Mouse (Mus musculus) lung, adult 2 months (tissue): ENCODE results near the gene Flnb. TPM values are rescaled to one million over a fixed set of nuclear protein-coding genes. Genes with fewer than 3 reads are reported as not detected.
A peak's percentile ranks its signal among the peaks of the same experiment; 100 is the strongest.

Experiments used
- DNase-seq: peaks from one replicate; pipeline ENCODE4 v3.0.0; 2022
- H3K4me1 ChIP-seq: fragments of 200-500 bp; 2 replicates; pipeline ENCODE4 v1.6.1; 2011; ENCODE audit warnings: low read length; ENCODE audit not compliant: control insufficient read depth, insufficient read depth
- H3K4me3 ChIP-seq: fragments of 200-500 bp; replicated peaks from 2 replicates; pipeline ENCODE3; 2011; ENCODE audit warnings: low read depth, mild to moderate bottlenecking, control low read depth, low read length; ENCODE audit errors: extremely low read depth
- CTCF ChIP-seq: fragments of 200-500 bp; IDR thresholded peaks from 2 replicates; pipeline ENCODE4 v1.5.1; 2011; ENCODE audit warnings: mild to moderate bottlenecking, low read length, control low read depth; ENCODE audit not compliant: insufficient read depth
- POLR2A ChIP-seq: fragments of 200-500 bp; IDR thresholded peaks from 2 replicates; pipeline ENCODE4 v1.6.1; 2011; ENCODE audit warnings: low read depth, mild to moderate bottlenecking, control low read depth, low read length, borderline replicate concordance; ENCODE audit errors: extremely low read depth
- WGBS: fragments of 180-500 bp; shearing (Covaris S2); methylation state at CpG from one replicate; pipeline ENCODE4 v1.1.7; 2018; 5-methylcytosine and 5-hydroxymethylcytosine counted together
- polyA plus RNA-seq: library from polyadenylated mRNA; depleted of rRNA; stranded (reverse); fragments of >200 nt; gene quantifications from 2 replicates; pipeline ENCODE4 v1.2.3, GENCODE M21; 2012; rRNA removed

Gene Flnb
- polyA plus RNA-seq, 1 experiment = 26.4 TPM

DNA sequence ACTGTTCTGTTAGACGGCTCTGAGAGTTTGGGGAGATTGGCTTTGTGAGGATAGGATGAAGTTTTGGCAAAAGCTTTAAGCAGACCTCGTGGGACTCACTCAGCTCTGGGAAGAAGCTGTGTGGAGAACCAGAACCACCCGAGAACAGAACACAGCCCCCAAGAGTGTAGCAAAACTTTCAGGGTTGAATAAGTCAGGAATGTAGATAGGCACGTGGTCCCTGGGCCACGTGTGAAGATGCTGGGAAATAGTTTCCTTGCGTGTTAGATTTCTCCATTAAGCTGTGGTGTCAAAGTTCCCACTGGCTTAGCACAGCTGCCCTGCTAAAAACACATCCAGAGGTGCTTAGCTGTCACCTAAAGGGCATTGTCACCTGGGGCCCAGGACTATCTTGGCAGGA, 174.4 kb downstream of the Flnb start:
- 52% methylated on average over 6 of the region's 6 CpGs for WGBS
- no peaks in the 10 kb centered on the region for H3K4me1 ChIP-seq
- DNase-seq = no peak
- no peak overlapping the region for H3K4me3 ChIP-seq
- TF ChIP-seq CTCF (no peak), POLR2A (no peak)

DNA sequence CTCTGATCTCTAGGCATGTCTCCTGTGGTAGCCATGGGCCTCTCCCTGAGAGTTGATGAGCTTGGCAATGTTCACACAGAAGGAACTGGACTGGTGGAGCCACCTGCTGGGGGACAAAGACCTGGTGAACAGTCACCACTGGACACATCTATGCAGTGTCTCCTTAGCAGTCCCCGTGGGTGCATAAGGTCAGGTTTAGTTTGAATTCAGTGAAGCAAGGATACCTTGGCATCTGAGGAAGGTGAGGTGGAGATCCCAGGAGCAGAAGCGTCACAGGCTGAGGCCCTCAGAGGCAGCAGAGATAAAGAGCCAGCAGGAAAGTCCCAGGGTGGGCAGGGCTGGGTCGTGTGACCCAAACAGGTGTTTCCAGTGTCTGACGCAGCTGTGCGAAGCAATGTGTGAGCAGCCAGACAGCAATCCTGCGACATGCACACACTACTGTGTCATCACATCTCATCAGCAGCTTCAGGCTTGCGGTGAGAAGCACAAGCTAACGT, 176.6 kb downstream of the Flnb start, which contains the start of gene Dnase1l3:
TSS of gene Dnase1l3 (minus strand) at position 303 of the 497 bp plus-strand sequence.
- 40% methylated on average over 8 of the region's 8 CpGs for WGBS
- peak; percentile 33 for DNase-seq

DNA sequence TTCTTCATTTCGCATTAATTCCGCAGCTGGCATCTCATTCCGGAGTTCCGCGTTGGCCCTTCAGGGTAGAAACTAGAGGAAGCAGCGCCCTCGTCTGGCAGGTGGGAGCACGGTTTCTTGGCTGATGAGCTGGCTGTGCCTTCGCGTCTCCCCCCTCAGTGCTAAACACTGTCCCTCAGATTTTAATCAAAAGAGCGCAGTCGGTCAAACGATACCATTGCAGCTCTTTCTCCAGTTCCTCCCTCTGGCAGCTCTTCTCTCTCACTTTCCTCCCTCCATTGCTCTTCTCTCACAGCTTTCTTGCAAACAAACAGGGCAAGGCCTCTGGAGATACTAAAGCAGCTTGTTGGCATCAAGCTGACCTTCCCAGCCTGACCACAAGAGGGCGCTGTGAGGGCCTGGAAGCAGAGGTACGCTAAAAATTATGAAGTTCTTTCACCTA, 179.5 kb downstream of the Flnb start:
- Histone ChIP-seq H3K4me3 (no peak overlapping the region), H3K4me1 (no peaks in the 10 kb centered on the region)
- TF ChIP-seq CTCF (peak; percentile 91), POLR2A (no peak)
- WGBS = 2% methylated on average over 15 of the region's 15 CpGs
- DNase-seq = peak; percentile 90

More for the DNA sequence above, 176.6 kb downstream of the Flnb start, which contains the start of gene Dnase1l3:
- Histone ChIP-seq H3K4me1 (no peaks in the 10 kb centered on the region), H3K4me3 (no peak within 1 kb of the TSS)
- peak; percentile 57 for TF ChIP-seq CTCF
- TF ChIP-seq POLR2A = no peak

DNA sequence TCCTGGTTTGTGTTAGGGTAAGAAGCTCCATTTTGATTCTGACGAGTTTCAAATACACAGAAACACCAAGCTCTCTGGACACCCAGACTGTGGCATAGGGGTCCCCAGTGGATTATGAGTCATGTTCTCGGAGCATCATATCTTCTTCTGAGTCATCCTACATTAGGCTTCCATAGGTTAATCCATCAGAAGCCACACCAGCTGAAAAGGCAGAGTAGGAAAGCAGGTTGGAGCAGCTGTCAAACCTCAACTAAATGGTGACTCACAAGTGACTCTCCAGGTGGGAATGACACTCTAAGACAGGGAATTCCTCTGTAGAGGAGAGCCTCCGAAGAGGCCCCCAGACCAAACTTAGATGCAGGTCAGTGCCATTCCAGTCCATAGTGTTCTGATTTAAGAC, 181.3 kb downstream of the Flnb start:
- no peak for TF ChIP-seq CTCF
- TF ChIP-seq POLR2A = no peak
- no peak for DNase-seq
- Histone ChIP-seq H3K4me1 (no peaks in the 10 kb centered on the region), H3K4me3 (no peak overlapping the region)
- WGBS = 75% methylated on average over 3 of the region's 3 CpGs

DNA sequence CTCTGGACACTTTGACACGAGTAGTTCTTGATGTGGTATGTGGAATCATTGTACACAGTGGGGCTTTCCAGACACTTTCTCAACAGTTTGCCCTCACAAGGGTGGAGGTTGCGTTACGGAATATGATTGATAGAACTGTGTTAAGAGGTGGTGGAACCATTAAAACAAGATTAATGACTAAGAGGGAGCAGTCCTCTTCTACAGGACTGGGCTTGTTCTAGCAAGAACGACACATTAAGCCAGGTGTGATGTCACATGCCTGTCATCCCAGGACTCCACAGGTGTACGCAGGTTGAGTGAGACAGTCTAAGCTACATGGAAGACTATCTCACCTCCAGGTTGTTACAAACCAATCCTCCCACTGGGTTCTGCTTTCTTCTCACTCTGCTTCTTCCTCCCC, 181.7 kb downstream of the Flnb start:
- no peak for DNase-seq
- no peak overlapping the region for H3K4me3 ChIP-seq
- TF ChIP-seq POLR2A (no peak), CTCF (no peak)
- 72% methylated on average over 5 of the region's 5 CpGs for WGBS
- no peaks in the 10 kb centered on the region for H3K4me1 ChIP-seq

DNA sequence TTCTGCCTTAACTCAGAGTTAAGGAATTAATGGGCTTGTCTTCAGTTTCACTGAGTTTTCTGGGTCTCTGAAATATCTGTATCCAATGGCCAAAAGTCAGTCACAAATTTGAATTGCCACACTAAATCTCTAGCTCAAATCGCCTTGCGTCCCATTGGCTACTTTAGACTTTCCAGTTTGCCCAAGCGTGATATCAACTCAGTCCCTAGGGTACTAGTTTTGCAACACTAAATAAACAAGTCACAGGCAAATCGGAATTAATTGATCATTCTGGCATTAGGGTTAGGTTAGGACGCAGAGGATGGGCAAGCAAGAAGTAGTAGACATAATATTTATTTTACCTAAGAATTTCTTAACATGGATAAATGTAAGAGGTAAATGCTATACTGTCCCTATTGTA, 182.5 kb downstream of the Flnb start:
- WGBS = 81% methylated on average over 5 of the region's 5 CpGs
- DNase-seq = no peak
- no peaks in the 10 kb centered on the region for H3K4me1 ChIP-seq
- H3K4me3 ChIP-seq = no peak overlapping the region
- TF ChIP-seq POLR2A = no peak
- no peak for TF ChIP-seq CTCF

Other genes with a start within 250 kb of the Flnb start
- gene Gm3558, start 249.4 kb upstream of the Flnb start, polyA plus RNA-seq = 0.19 and 0.20 TPM in 2 replicates
- not detected in 2 replicates for gene Gm10338, start 222.4 kb upstream of the Flnb start, polyA plus RNA-seq
- not detected in 2 replicates for gene Gm10128, start 174.0 kb upstream of the Flnb start, polyA plus RNA-seq
- gene Gm26661, start 26.4 kb upstream of the Flnb start, polyA plus RNA-seq = not detected in 2 replicates
- gene Gm45521, start 139.3 kb downstream of the Flnb start, polyA plus RNA-seq = not detected in 2 replicates
- gene Dnase1l3, start 176.6 kb downstream of the Flnb start, polyA plus RNA-seq = 1.5 and 1.9 TPM in 2 replicates
- 7.6 and 13.2 TPM in 2 replicates for gene Abhd6, start 184.9 kb downstream of the Flnb start, polyA plus RNA-seq